Mouse (Mus musculus) inflammation-experienced regulatory T-cells, adult 16 weeks (primary cell): ENCODE results near the gene Dclre1b. TPM values are rescaled to one million over a fixed set of nuclear protein-coding genes. Genes with fewer than 3 reads are reported as not detected.

ENCODE experiments used
- polyA plus RNA-seq: library from polyadenylated mRNA; unstranded; fragments of 100-300 nt; shearing (Covaris generic); gene quantifications from one replicate; pipeline ENCODE4 v1.2.1, GENCODE M21; 2017

Dclre1b gene
- 30.8 TPM for polyA plus RNA-seq

GRCm38 (mm10) chr3:103808891-103809798 is at the start of gene Dclre1b, which contains the start of the genes Ap4b1 and Gm43064:
Dclre1b (minus strand) TSS chr3:103809444.
Ap4b1 (plus strand) TSS chr3:103809520.
Gm43064 (plus strand) TSS chr3:103809573.

GRCm38 (mm10) chr3:103832426-103832825 is 23.2 kb upstream of the Dclre1b start, which contains the start of gene Bcl2l15:
Bcl2l15 (plus strand) TSS chr3:103832601.

GRCm38 (mm10) chr3:103791230-103792110 is 17.8 kb downstream of the Dclre1b start, which contains the start of gene Hipk1:
Hipk1 (minus strand) TSS chr3:103791563.

Other genes starting within 250 kb of the Dclre1b start
- not detected for gene Syt6, start 234.2 kb downstream of the Dclre1b start, polyA plus RNA-seq
- 3.6 TPM for gene Atg4a-ps, start 163.4 kb downstream of the Dclre1b start, polyA plus RNA-seq
- gene Olfml3, start 71.4 kb downstream of the Dclre1b start, polyA plus RNA-seq = 0.33 TPM
- gene Gm10964, start 70.1 kb downstream of the Dclre1b start, polyA plus RNA-seq = not detected
- gene Hipk1, start 17.9 kb downstream of the Dclre1b start, polyA plus RNA-seq = 16.6 TPM
- 41.3 TPM for gene Ap4b1, start 76 bp upstream of the Dclre1b start, polyA plus RNA-seq
- gene Gm43064, start 129 bp upstream of the Dclre1b start, polyA plus RNA-seq = not detected
- 4.1 TPM for gene Bcl2l15, start 23.2 kb upstream of the Dclre1b start, polyA plus RNA-seq
- 400 TPM for gene Ptpn22, start 50.4 kb upstream of the Dclre1b start, polyA plus RNA-seq
- gene Rsbn1, start 104.7 kb upstream of the Dclre1b start, polyA plus RNA-seq = 15.7 TPM
- 13.4 TPM for gene Phtf1, start 158.7 kb upstream of the Dclre1b start, polyA plus RNA-seq